Mouse (Mus musculus) olfactory bulb, adult 2 months (tissue): Measurements from ENCODE around the gene Gm6034.

Experiments used
- CTCF ChIP-seq: fragments of 200-500 bp; IDR thresholded peaks from 2 replicates; pipeline ENCODE4 v1.5.1; 2012; ENCODE audit warnings: low read depth, mild to moderate bottlenecking, low read length, moderate library complexity; ENCODE audit not compliant: insufficient read depth
- POLR2A ChIP-seq: fragments of 200-500 bp; IDR thresholded peaks from 2 replicates; pipeline ENCODE4 v1.6.1; 2012; ENCODE audit warnings: mild to moderate bottlenecking, low read depth, low read length, moderate library complexity; ENCODE audit not compliant: insufficient read depth

- no peak for TF ChIP-seq CTCF
- TF ChIP-seq POLR2A, result no peak
Observed at GRCm38 (mm10) chr17:36025197-36025596, 17.6 kb upstream of the Gm6034 start.
